Mouse (Mus musculus): ENCODE measurements around the gene Mzf1.

Mzf1 gene

DNA sequence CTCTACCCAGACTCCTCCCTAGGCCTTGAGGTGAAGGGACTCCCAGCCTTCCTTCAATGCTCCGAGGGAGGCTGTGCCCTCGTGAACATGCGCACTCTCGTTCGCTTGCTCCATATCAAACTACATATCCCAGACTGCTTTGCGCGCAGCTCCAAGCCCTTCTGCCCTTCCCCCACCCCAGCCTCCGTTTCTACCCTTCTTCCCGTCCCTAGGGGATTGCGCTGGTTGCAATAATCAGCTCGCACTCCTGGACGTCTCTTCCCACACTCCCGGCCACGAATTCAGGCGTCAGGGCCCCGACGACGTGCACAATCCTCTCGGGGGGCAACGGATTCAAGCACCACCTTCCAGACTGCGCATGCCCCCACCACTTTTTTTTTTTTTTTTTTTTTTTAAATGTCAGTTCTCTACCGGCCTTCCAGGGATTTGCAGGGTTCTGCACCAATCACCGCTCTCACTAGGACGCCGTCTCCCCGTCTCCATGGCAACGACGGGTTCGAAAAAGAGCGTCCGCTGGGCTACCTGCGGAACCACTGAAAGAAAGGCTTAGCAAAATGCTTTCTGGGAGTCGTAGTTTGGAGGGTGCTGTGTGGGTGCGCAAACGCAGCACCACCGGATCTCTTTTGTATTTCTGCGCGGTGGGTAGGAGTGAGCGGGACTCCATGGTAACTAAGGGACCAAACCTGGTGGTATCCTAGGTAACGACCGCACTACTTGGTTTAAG is at the start of gene Mzf1:
TSS of gene Mzf1 (minus strand) at position 478 of the 724 bp plus-strand sequence.
- peak; percentile 96 for DNase-seq (ENCODE audit: low read depth, low spot score)

DNA sequence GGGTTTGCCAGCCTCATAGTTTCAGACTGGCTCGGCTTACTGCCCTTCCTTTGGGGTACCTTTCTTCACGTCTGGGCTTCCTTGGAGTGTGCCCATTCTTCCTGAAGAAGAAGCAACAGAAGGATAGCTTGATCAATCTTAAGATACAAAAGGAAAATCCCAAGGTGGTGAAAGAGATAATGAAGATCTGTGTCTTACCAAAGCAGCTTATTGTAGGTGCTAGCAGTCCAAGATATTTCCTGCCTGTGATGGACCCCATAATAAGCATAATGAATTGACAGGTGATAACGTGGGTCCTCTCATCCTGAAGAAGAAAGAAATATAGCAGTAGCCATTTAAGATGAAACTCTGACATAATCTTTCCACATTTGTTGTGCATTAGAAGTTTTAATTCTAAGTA is 40.5 kb upstream of the Mzf1 start, which contains the start of gene Vmn1r85:
TSS of gene Vmn1r85 (minus strand) at position 101 of the 400 bp plus-strand sequence.
- no peak for DNase-seq (ENCODE audit: low read depth, low spot score)

- peak; percentile 41 for DNase-seq (ENCODE audit: low read depth, low spot score)
Measured at GRCm38 (mm10) chr7:13072293-13072692, 17.7 kb upstream of the Mzf1 start.

GRCm38 (mm10) chr7:13063399-13063798 is 8.8 kb upstream of the Mzf1 start:
- peak; percentile 52 for DNase-seq (ENCODE audit: low read depth, low spot score)

DNA sequence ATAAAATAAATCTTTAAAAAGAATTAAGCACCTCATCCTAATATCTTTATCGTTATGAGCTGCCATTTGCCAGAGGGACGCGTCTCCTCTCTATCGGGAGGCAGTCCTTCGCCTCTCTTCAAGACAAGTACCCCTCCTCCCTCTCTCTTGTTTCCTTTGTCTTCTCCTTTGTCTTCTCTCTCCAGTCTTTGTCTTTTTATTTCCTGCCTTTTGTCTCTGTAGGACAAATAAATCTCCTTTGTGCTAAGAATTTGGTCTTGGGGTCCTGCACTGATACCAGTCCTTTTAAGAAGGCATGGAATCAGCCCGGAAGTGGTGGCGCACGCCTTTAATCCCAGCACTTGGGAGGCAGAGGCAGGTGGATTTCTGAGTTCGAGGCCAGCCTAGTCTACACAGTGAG is 5.0 kb upstream of the Mzf1 start:
- no peak for DNase-seq (ENCODE audit: low read depth, low spot score)

DNA sequence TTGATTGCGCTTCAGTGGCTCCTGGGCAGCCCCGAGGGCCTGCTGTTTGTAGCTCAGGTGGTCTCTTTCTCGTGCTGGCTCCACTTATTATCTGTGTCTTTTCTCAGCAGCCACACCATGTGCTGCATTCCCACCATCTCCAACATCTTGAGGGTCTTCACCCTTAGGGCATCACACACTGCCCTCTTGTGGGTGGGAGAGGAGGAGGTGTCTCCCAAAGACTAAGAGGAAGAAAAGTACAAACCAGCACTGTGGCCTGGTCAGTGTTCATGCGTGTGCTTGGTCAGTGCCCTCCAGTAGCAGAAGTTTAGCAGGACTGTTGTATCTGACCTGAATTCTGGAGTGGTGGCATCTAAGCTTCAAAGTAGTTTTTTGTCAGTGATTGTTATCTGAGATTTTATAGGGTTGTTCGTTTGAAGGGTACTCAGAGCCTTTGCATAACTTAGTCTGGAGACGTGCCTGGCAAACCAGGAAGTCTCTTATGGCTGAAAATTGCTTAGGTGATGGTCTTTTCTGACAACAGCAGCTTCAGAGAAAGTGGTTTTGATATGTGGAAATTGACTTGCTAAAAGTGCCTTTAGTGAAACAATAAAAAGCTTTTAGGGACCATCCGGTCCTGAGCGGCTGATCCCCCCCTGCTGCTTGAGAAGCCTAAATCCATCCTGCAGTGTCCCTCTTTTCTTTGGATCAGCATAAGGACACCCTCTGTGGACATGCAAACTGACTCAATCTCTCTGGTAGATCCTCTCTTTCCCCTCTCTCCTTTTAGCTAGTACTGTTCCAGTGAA is 2.5 kb upstream of the Mzf1 start:
- DNase-seq (ENCODE audit: low read depth, low spot score) = no peak

DNA sequence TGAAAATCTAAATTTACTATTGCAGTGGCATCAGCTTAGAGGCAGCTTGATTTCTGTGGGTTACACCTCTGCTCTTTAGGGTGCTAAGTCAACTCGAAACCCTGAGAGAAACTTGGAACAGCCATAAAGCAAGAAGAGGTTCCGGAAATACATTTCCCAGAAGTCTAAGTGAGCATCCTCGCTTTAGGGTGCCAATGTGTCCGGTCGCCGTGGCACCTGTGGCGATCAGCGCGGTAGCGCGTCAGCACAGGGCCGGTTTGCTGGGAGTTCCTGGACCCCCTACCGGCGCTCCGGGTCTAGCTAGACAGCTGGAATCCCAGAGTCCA is 640 bp downstream of the Mzf1 start:
- DNase-seq (ENCODE audit: low read depth, low spot score) = no peak

GRCm38 (mm10) chr7:13053501-13053900 is 1.1 kb downstream of the Mzf1 start:
- DNase-seq (ENCODE audit: low read depth, low spot score) = no peak

- no peak for DNase-seq (ENCODE audit: low read depth, low spot score)
Measured at GRCm38 (mm10) chr7:13053001-13053400, 1.6 kb downstream of the Mzf1 start.

DNA sequence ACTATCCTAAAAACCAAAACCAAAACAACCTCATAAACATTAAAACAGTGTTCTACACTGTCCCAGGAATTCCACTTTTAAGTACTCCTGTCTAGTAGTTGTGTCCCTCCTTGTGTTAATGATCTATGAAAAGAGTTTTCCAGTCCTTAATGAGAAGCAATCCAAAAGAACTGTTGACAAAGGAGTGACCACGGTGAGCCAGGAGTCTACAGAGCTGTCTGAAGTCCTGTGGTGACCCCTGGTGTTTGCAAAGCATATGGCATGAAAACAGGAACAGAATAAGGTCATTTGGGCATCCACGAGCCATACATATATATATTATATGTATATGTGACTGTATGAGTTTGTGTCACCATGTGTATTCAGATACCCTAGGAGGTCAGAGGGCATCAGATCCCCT is 8.5 kb downstream of the Mzf1 start:
- DNase-seq (ENCODE audit: low read depth, low spot score) = peak; percentile 81

DNA sequence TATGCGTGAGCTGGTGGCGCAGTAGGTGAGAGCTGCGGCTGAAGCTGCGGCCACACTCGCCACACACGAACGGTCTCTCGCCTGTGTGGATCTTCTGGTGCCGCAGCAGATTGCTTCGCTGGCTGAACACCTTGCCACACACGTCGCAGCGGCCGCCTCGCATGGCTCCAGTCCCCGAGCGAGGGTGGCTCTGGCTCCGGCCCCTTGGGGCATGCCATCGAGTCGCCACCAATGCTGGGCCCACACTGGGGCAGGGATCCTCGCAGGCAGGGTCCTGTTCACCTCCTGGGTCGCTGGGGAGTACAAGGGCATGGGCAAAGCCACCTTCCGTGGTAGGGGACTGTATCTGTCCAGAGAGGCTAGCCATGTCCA is 10.3 kb downstream of the Mzf1 start:
- DNase-seq (ENCODE audit: low read depth, low spot score) = no peak

- no peak for DNase-seq (ENCODE audit: low read depth, low spot score)
Measured at GRCm38 (mm10) chr7:13043445-13044253, 10.9 kb downstream of the Mzf1 start.

- DNase-seq (ENCODE audit: low read depth, low spot score) = no peak
Measured at GRCm38 (mm10) chr7:13043120-13043444, 11.5 kb downstream of the Mzf1 start.

DNA sequence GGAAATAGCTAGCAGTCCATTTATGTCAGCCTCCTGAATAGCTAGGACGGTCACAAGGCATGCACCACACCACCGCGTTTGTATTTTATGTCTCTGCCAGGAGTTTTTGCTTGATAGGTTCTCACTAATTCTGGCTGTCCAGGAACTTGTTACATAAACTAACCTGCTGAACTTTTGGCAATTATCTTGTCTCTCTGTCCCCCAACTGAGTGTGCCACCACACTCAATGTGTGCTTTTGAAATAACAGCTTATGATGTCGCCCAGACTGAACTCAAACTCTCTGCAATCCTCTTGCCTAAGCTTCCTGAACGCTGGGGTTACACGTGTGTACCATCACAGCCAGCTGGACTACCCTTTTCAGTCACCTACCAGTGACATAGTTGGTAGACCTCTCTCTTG is 12.1 kb downstream of the Mzf1 start:
- no peak for DNase-seq (ENCODE audit: low read depth, low spot score)

DNA sequence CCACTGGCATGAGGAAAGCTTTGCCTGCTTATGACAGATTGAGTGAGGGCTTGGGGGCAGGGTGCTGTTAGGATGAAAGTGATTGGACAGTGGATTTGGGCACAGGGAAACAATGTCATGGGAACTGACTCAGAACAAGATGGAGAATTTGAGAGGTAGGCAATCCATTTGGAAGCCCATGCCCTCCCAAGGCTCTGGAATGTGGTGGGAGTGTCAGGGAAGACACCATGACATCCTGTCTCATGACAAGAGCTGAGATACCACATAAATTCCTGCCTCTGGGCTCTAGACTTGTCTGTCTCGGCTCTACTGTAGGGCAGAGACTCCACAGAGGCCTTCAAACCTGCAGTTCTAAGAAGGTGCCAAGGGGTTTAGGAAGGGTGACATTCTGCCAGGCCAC is 13.3 kb downstream of the Mzf1 start:
- no peak for DNase-seq (ENCODE audit: low read depth, low spot score)

DNA sequence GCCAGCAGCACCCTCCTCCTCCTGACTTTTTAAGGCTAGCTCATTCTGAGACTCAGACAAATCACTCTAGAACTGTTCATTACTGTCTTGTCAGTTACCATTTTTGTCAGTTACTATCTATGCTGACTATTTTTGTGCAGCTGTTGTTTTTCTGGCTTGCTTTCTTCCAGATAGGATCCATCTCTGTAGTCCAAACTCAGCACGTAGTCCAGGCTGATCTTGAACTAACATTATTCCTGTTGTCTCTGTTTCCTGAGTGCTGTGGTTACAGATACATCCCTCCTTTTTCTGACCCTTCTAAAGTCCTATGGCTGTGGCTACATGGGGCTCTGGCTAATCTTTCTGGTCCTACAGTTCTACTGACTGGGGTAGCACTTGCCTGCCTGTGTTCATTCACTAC is 15.4 kb downstream of the Mzf1 start:
- no peak for DNase-seq (ENCODE audit: low read depth, low spot score)

DNA sequence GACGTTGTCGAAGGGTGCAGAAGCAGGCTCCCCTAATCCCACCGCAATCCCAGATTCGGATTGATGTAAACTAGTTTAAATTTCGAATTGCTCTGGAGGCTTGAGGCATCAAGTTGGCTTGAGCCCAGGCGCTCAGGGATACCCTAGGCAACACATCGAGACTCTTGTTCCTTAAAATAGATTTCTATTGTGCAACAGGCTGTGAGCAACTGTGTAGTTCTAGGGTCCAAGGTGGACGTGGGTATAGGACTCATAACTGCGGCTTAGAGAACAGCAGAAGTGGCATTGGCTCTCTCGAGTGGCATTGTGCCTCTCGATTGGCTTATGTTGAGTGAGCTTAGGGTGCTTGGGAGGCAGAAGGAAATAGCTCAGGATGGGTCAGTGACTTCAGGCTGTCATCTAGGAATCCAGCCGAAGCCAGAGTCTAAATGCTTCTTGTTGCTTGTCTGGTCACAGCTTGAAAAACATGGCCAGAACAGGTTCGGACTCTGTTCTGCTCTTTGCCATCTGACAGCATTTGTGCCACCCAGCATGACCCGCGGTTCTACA is 15.9 kb downstream of the Mzf1 start:
- peak; percentile 78 for DNase-seq (ENCODE audit: low read depth, low spot score)

GRCm38 (mm10) chr7:13037901-13038555 is 16.5 kb downstream of the Mzf1 start, which contains the start of gene Ube2m:
TSS of gene Ube2m (minus strand) at chr7:13038275.
- DNase-seq (ENCODE audit: low read depth, low spot score) = peak; percentile 99

DNA sequence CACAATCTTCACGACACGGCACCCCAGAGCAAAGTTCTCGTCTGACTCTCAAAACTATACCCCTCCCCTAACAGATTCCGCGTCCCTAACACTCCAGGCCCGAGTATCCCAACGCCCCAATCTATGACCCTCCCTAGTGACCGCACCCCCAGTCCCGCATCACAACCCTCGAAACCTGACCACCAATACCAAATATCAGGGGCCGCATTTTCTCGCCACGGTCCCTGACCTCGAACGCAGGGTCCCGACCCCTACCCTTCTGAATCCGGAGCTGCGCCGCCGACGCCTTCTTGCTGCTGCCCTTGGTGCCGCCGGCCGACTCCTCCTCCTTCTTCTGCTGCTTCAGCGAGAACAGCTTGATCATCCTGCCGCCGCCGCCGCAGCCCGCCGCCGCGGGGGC is 17.2 kb downstream of the Mzf1 start:
- DNase-seq (ENCODE audit: low read depth, low spot score) = peak; percentile 61

DNA sequence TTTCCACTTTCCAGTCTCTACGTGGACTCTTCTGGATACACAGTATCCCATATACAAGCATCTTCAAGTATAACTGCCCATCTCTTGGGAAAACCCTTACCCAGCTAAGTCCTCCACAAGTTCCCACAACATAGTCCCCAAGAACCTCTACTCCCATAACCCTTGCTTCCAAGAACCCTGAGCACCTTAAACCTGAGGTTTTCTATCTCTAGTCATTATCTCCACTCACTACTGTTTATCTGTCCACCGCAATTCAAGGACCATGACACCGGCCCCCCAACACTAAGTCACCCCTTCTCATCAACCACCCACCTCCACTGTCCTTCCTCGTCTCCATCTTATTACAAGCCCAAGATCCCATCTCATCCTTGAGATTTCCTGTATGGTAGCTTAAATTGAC is 17.8 kb downstream of the Mzf1 start:
- DNase-seq (ENCODE audit: low read depth, low spot score) = no peak

DNA sequence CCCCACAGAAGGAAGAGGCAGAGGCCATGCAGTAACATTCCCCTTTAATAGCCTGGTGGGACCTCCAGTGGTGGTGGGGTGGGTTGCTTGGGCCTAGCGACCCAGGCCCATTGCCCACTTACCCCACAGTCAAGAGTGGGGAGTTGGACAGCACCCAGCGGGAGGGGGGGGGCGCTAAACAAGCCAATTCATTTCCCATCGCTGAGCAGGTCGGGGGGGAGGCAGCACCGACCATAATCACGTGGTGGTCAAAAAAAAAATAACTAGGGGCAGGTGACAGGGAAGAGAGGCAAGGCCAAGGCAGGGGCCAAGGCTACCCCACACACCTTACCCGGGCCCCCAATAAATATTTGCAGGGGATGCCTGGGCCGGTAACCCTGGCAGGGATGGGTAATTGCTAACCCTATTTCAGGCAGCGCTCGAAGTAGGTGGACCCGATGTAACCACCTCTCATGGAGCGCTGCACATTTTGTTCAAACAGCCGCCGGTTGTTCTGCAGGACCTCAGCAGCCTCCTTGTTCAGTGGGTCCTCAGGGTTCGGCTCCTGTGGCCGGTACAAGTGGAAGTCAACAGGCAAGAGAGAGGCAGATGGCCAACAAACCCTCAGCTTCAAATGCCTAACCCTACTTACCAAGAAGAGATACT is 19.2 kb downstream of the Mzf1 start:
- no peak for DNase-seq (ENCODE audit: low read depth, low spot score)
